Mouse (Mus musculus): ENCODE measurements around the gene Cfap46. TPM values are rescaled to one million over a fixed set of nuclear protein-coding genes. Genes with fewer than 3 reads are reported as not detected.
A peak's percentile ranks its signal among the peaks of the same experiment; 100 is the strongest.

Cfap46 gene
- total and polyA plus RNA-seq, 2 experiments from 2014 or later: 3.1 to 4.5 TPM

DNA sequence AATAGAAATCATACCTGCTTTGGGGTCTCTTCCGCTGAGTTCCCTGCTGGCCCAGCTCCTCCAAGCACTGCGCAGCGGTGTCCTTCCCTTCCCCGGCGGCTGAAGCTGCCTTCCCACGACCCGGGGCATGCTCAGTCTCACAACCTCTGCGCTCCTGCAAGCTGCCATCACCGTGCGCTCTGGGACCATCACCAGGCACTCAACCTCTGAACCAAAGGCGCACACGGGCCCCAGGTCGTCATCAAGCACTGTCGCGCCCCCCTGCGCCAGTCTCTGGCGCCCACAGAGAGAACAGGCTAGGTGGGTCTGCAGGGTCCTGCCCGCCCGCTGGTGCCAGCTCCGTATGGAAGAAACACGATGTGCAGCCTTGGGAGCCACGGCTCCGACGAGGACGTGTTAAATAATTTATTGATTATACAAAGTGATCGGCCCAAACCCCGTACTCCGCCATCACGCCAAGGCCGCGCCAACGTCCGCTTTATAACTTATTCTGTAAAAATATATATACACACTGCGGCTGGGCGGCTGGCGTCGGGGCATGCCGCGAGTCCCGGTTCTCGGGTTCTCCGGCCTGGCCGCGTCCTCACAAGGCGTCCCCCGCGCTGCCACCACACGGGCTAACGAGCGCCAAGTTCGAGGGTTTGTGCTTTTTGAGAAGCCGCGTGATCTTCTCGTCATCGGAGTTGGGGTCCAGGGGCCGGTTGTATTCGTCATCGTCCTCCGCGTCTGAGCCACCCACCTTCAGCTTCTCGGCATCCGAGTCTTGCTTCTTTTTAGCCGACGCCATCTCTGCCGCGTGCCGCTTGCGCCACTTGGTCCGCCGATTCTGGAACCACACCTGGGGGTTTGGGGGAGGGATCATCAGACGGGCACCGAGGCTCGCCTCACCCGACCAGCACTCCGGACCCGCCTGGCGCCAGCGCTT lies 102.5 kb downstream of the Cfap46 start:
- no peaks in the 10 kb centered on the region for H3K9me3 ChIP-seq (ENCODE audit: low read length)
- H3K27ac ChIP-seq (ENCODE audit: low read depth, low read length): no peak overlapping the region
- no peak overlapping the region; the same call in 1 of the 2 replicates for H3K4me3 ChIP-seq (ENCODE audit: low read depth, low read length)
- peak; percentile 49 for DNase-seq
- ATAC-seq: 0 out of 2 replicates have a peak, but pooled peaks have one; percentile 4
- H3K36me3 ChIP-seq (ENCODE audit: insufficient read depth): no peaks in the 10 kb centered on the region
- 3% methylated on average over 78 of the region's 78 CpGs for WGBS
- no peak for TF ChIP-seq CTCF (IDR thresholded peaks at IDR 0.05; ENCODE audit: low read depth)
- H3K27me3 ChIP-seq (ENCODE audit: insufficient read depth, low read length): peaks cover 52% of the 10 kb centered on the region
- peak overlapping the region; percentile 35; the same call in 1 of the 2 replicates for H3K4me2 ChIP-seq (ENCODE audit: low read depth)
- peaks cover 8% of the 10 kb centered on the region; the same call in 1 of the 2 replicates for H3K4me1 ChIP-seq (ENCODE audit: insufficient read depth)
- no peak overlapping the region for H3K9ac ChIP-seq

DNA sequence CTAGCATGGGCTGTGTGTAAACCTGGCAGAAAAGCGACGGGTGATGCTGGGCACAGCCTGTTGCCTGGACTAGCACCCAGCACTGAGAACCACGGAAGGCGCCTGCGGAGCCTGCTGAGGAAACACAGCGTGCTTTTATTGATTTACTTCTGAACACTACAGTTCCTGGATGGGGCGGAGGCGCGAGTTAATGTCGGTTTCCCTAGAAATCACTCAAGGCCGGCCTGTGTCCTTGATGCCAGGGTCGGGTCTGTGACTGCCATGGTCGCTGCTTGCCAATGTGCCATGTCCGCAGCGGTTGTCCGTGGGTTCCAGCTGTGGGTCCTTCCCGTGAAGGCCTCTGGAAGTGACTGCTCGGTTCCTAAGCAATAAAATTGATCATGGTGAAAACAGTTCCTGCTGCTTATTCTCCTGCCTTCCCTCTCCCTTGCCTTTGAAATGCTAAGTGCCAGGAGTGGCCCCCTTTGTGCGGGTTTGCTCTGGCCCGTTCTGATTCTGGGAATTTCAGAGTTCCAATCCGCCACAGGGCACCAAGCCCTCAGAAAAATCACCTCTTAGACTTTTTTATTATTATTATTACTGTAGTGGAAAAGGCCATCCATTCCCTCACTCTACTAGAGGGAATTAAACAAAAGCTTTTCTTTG lies 104.2 kb downstream of the Cfap46 start:
- peaks cover 38% of the 10 kb centered on the region for H3K27me3 ChIP-seq (ENCODE audit: insufficient read depth, low read length)
- no peak overlapping the region for H3K9ac ChIP-seq
- H3K4me1 ChIP-seq (ENCODE audit: insufficient read depth): peaks cover 8% of the 10 kb centered on the region; the same call in 1 of the 2 replicates
- 72% methylated on average over 21 of the region's 21 CpGs for WGBS
- DNase-seq (no peak), ATAC-seq (no peak)
- H3K4me3 ChIP-seq (ENCODE audit: low read depth, low read length): no peak overlapping the region
- no peak overlapping the region for H3K27ac ChIP-seq (ENCODE audit: low read depth, low read length)
- 0 out of 2 replicates have a peak, but pooled peaks cover 8% of the 10 kb centered on the region for H3K36me3 ChIP-seq (ENCODE audit: insufficient read depth)
- H3K9me3 ChIP-seq (ENCODE audit: low read length): no peaks in the 10 kb centered on the region
- H3K4me2 ChIP-seq (ENCODE audit: low read depth): no peak overlapping the region
- TF ChIP-seq CTCF (IDR thresholded peaks at IDR 0.05; ENCODE audit: low read depth): no peak

DNA sequence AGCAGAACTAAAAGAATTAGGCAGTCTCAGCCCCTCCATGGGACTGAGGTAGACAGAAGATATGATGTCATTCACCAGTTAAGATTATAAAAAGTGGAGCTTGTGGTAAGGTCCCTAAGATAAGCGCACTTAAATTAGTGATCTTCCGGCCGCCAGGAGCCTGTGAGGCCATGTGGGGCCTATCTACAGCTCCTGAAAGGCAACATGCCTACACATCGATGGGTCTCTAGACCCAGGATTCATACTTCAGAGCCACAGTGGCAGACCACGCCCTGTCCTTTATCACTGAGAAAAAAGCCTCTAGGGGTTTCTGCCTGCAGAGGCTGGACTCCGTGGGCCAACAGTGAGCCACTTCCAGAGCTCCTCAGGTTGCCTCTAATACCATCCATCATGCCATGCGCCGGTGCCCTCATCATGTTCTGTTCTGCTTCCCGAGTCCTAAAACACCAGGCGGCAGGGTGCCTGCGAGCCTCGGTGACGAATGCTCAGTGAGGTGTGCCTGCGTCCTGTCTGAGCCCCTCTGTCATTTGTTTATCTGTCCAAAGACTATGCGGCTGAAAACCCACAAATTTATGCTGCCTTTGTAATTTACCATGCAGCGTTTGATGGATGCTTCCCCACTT lies 107.4 kb downstream of the Cfap46 start:
- Histone ChIP-seq H3K9ac (no peak overlapping the region), H3K4me1 (ENCODE audit: insufficient read depth) (no peaks in the 10 kb centered on the region), H3K36me3 (ENCODE audit: insufficient read depth) (0 out of 2 replicates have a peak, but pooled peaks cover 8% of the 10 kb centered on the region), H3K4me3 (ENCODE audit: low read depth, low read length) (no peak overlapping the region), H3K27me3 (ENCODE audit: insufficient read depth, low read length) (peaks cover 33% of the 10 kb centered on the region), H3K27ac (ENCODE audit: low read depth, low read length) (no peak overlapping the region), H3K4me2 (ENCODE audit: low read depth) (no peak overlapping the region), H3K9me3 (ENCODE audit: low read length) (no peaks in the 10 kb centered on the region)
- TF ChIP-seq CTCF (IDR thresholded peaks at IDR 0.05; ENCODE audit: low read depth): no peak
- 83% methylated on average over 16 of the region's 16 CpGs for WGBS
- DNase-seq (no peak), ATAC-seq (no peak)

DNA sequence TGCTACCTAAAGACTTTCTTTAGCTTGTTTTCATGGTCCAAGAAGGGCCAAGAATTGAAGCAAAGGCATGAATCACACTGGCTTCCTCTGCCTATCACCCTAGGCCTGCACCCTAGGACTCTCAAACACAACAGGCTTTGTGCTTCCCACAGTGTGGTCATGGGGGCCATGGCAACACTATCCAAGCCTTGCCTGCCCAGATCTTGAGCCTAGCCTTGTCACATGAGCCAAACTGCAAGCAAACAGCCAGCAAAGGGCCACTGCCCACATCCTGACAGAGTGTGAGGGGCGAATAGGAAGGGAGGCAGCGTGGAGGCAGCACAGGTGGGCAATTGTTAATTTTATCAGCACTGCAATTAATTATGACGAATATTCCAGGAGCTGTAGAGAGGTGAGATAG lies 111.0 kb downstream of the Cfap46 start:
- H3K27me3 ChIP-seq (ENCODE audit: insufficient read depth, low read length): 0 out of 2 replicates have a peak, but pooled peaks cover 1% of the 10 kb centered on the region
- no peak overlapping the region for H3K9ac ChIP-seq
- TF ChIP-seq CTCF (IDR thresholded peaks at IDR 0.05; ENCODE audit: low read depth): no peak
- no peaks in the 10 kb centered on the region for H3K9me3 ChIP-seq (ENCODE audit: low read length)
- 90% methylated on average over 3 of the region's 3 CpGs for WGBS
- H3K4me3 ChIP-seq (ENCODE audit: low read depth, low read length): no peak overlapping the region
- no peak overlapping the region for H3K4me2 ChIP-seq (ENCODE audit: low read depth)
- 0 out of 2 replicates have a peak, but pooled peaks cover 11% of the 10 kb centered on the region for H3K36me3 ChIP-seq (ENCODE audit: insufficient read depth)
- ATAC-seq (peak; percentile 53; the same call in 1 of the 2 replicates), DNase-seq (no peak)
- no peak overlapping the region for H3K27ac ChIP-seq (ENCODE audit: low read depth, low read length)
- H3K4me1 ChIP-seq (ENCODE audit: insufficient read depth): no peaks in the 10 kb centered on the region

DNA sequence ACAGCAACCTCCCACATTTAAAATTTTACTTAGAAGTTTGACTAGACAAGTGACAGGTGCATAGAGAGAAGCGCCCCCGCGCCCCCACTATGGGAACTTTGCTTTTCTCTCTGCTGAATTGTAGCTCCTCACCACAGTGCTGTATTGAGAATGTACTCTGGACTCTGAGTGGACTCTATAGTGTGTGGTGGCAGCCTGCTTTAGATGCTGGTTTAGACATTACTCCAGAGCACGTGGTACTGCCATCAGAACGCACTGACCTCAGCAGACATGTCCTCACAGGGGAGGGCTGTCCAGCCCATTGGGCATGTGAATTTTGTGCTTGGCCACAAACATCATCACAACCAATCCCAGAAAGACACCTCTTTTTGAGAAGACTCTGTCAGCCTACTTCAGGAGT lies 112.8 kb downstream of the Cfap46 start:
- Histone ChIP-seq H3K27ac (ENCODE audit: low read depth, low read length) (no peak overlapping the region), H3K36me3 (ENCODE audit: insufficient read depth) (0 out of 2 replicates have a peak, but pooled peaks cover 11% of the 10 kb centered on the region), H3K4me3 (ENCODE audit: low read depth, low read length) (no peak overlapping the region), H3K4me1 (ENCODE audit: insufficient read depth) (no peaks in the 10 kb centered on the region), H3K9ac (no peak overlapping the region), H3K27me3 (ENCODE audit: insufficient read depth, low read length) (no peaks in the 10 kb centered on the region), H3K9me3 (ENCODE audit: low read length) (no peaks in the 10 kb centered on the region), H3K4me2 (ENCODE audit: low read depth) (no peak overlapping the region)
- WGBS: 93% methylated on average over 5 of the region's 5 CpGs
- DNase-seq (no peak), ATAC-seq (no peak)
- TF ChIP-seq CTCF (IDR thresholded peaks at IDR 0.05; ENCODE audit: low read depth): no peak

DNA sequence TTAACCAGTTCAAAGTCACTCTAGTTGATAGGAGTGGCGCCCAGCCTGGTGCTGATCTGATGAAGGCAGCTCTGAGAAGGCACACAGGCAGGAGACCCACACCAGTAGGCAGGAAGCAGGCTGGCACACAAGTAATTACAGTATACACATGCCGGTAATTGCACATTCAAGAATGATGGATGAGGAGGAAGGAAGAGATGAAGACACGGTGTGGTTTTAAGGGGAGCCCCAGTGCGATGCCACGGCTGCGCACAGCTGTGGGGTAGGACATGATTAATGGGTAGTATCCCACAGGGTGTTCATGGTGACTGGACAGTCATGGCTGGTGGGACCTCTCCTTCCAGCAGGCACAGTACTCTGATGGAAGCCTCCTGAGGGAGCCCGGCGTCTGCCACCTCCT lies 117.1 kb downstream of the Cfap46 start:
- Histone ChIP-seq H3K4me1 (ENCODE audit: insufficient read depth) (no peaks in the 10 kb centered on the region), H3K27ac (ENCODE audit: low read depth, low read length) (no peak overlapping the region), H3K4me3 (ENCODE audit: low read depth, low read length) (no peak overlapping the region), H3K4me2 (ENCODE audit: low read depth) (no peak overlapping the region), H3K9me3 (ENCODE audit: low read length) (no peaks in the 10 kb centered on the region), H3K9ac (no peak overlapping the region), H3K27me3 (ENCODE audit: insufficient read depth, low read length) (no peaks in the 10 kb centered on the region), H3K36me3 (ENCODE audit: insufficient read depth) (0 out of 2 replicates have a peak, but pooled peaks cover 6% of the 10 kb centered on the region)
- ATAC-seq (no peak), DNase-seq (no peak)
- TF ChIP-seq CTCF (IDR thresholded peaks at IDR 0.05; ENCODE audit: low read depth): no peak
- WGBS: 88% methylated on average over 8 of the region's 8 CpGs

Data from forebrain, postnatal 0 days (tissue).